Mouse (Mus musculus) left cerebral cortex, adult 2 months (tissue): ENCODE data around the gene Slc43a1. TPM values are rescaled to one million over a fixed set of nuclear protein-coding genes. Genes with fewer than 3 reads are reported as not detected.
"Not testable (repeated sequence)": the region's sequence is repeated elsewhere in the genome, so short reads cannot be mapped to it uniquely, and the experiment has no call there.

Experiments
- DNase-seq, 2 experiments: peaks; one replicate each; pipeline ENCODE4 v3.0.0; 2021 to 2022; ENCODE audit warnings: low spot score in 2 of 2, mixed read lengths in 1 of 2; ENCODE audit errors: extremely low spot score in 1 of 2
- H3K27ac ChIP-seq: fragments of 200-600 bp; 2 replicates; pipeline ENCODE4 v1.8.1; 2022
- H3K4me3 ChIP-seq: fragments of 200-600 bp; 2 replicates; pipeline ENCODE4 v1.8.1; 2022
- CTCF ChIP-seq: fragments of 200-600 bp; IDR thresholded peaks from 2 replicates; pipeline ENCODE4 v1.8.1; 2022; ENCODE audit warnings: antibody characterized with exemption, mild to moderate bottlenecking, moderate library complexity
- intact Hi-C: fragments of 180-260 bp; cut with DNase I; formaldehyde crosslinking; loops from one replicate; pipeline ENCODE4 v1.15.1; 2025
- total RNA-seq, 2 experiments: library from RNA; stranded (reverse); gene quantifications; 2 replicates each; pipeline ENCODE4 v1.2.3; 2021

The Slc43a1 gene
- total RNA-seq, 2 experiments from 2014 or later: 0.27 to 0.30 TPM

DNA sequence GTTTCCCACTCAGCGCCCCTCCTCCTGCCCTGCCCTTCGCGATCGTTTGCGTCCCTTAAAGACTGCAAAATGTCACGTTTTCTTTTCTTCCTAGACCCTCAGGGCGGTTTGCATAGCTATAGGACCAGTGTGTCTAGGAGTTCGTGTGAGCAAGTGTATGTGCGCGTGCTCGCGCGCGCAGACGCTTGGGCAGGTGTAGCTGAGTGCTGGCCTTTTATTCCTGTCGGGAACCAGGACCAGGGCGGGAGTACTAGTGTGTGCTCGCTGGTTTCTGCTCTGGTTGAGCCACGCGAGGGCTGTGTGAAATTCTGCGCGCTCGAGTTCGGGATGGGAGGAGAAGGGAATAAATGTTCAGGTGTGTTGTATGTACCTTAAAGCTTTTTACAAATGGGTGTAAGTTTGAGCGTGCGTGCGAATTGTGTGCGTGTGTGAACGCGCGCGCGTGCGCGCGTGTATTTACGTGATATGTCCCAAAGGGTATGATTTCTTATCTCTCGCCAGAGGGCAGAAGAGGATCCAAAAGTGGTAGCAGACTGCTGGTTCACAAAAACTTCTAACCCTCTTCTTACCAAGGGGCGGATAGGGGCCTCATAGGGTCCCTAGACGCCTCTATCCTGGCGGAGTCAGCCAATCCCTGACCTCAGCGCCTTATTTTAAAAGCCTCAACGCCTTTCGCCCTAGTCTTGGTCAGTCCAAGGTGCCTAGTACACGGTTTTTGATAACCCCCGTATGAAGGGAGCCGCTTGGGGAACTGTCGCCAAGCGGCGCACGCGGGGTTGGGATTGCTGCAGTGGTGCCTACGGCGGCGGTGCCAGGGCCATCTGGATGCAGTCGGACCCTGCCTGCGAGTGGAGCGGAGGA is 49.0 kb downstream of the Slc43a1 start:
- Histone ChIP-seq H3K27ac (peak overlapping the region; percentile 50; the same call in 1 of the 2 replicates), H3K4me3 (peak overlapping the region; percentile 46)
- TF ChIP-seq CTCF: peak; percentile 35
- DNase-seq: peak in 1 of 2 experiments; percentile 54
- intact Hi-C loops: loop anchor here (10.0 kb wide), 1 partner anchor 333 kb away; no protein-coding TSS in a partner anchor

- peak; percentile 79 to 83 for DNase-seq
- 0 out of 2 replicates have a peak overlapping the region, but pooled peaks have one; percentile 34 for H3K27ac ChIP-seq
- intact Hi-C loops: loop anchor here (1.0 to 10.0 kb wide), 2 partner anchors 22 to 334 kb away; no protein-coding TSS in a partner anchor
These were observed 50.1 kb downstream of the Slc43a1 start for GRCm38 (mm10) chr2:84888657-84889315.

GRCm38 (mm10) chr2:84889316-84890044 is 50.8 kb downstream of the Slc43a1 start:
- peak in 1 of 2 experiments; percentile 50 for DNase-seq
- intact Hi-C loops: loop anchor here (1.0 to 10.0 kb wide), 5 partner anchors 23 to 335 kb away; no protein-coding TSS in a partner anchor
- Histone ChIP-seq H3K27ac (no peak overlapping the region), H3K4me3 (no peak overlapping the region)
- no peak for TF ChIP-seq CTCF

More at GRCm38 (mm10) chr2:84888657-84889315, 50.1 kb downstream of the Slc43a1 start:
- peak; percentile 66 for TF ChIP-seq CTCF
- peak overlapping the region; percentile 3; the same call in 1 of the 2 replicates for H3K4me3 ChIP-seq

DNA sequence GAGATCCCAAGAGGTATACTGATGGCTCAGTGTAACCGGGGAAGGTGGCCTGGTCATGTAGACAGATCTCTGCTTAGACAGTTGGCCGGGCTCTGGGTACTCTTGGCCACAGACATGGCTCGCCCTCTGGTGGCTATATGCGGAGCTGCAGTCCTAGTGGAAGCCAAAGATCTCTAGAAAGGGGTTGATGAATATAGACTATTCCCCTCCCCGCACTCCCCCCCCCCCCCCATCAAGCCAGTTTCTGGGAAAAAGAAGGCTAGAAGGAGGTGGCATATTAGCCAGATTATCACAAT is 51.3 kb downstream of the Slc43a1 start:
- intact Hi-C loops: loop anchor here (1.0 to 5.0 kb wide), 3 partner anchors 59 to 121 kb away; no protein-coding TSS in a partner anchor
- no peak overlapping the region for H3K27ac ChIP-seq

DNA sequence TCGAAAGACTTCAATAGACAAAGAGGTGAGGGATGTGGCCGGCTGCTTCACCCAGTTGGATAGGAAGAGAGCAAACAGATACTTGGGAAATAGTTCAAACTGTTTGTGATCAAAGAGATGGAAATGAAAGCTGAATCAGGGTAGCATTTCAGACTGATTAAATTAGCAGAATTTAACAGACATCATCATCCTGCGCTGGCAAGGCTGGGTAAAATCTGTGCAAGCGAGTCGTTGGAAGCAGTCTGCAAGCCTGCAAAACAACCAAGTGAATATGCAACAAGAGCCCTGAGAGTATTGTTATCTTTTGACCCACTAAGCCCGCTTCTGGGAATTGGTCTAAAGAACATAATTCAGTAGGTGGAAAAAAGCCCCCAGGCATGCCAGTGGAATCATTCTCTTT is 54.7 kb downstream of the Slc43a1 start:
- DNase-seq: no peak
- TF ChIP-seq CTCF: no peak
- intact Hi-C loops: loop anchor here (5.0 kb wide), 1 partner anchor 59 kb away; no protein-coding TSS in a partner anchor
- no peak overlapping the region for H3K4me3 ChIP-seq
- H3K27ac ChIP-seq: no peak overlapping the region

More for the DNA sequence above, 51.3 kb downstream of the Slc43a1 start:
- no peak overlapping the region for H3K4me3 ChIP-seq
- peak; percentile 81 for TF ChIP-seq CTCF
- peak; percentile 70 to 79 for DNase-seq

DNA sequence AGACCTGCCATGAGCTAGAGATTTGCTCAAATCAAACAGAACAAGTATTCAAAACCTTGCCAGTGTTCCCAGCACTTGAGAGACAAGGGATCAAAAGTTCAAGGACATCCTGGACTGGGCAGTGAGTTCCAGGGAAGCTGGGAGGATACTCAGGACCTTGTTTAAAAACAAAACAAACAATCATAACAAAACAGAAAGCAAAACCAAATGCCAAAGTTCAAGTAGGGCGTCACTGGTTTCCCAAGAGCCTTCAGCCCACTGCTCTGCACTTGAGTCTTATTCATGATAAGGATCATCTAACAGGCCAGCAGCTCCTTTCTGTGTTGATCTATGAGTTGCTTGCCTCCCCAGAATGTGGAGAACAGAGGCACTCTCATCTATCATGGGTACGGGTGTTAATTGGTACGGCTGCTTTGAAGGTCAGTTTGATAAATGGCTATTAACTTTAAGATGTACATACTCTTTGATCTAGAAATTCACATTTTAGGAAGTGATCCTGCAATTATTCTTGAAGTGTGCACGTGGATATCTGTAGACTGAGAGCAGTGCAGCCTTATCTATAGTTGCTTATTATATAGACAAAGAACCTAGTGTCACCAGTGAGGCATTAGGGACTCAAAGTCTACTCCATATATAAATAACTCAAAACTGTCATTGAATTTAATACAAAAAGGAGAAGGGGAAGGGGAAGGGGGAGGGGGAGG is 57.0 kb downstream of the Slc43a1 start:
- Histone ChIP-seq H3K4me3 (no peak overlapping the region), H3K27ac (no peak overlapping the region)
- no peak for DNase-seq
- TF ChIP-seq CTCF: no peak
- intact Hi-C loops: no loop called here

GRCm38 (mm10) chr2:84896686-84897085 is 58.0 kb downstream of the Slc43a1 start:
- H3K27ac ChIP-seq, intact Hi-C loops, DNase-seq, H3K4me3 ChIP-seq: not testable (repeated sequence)

- no peak for DNase-seq
- H3K4me3 ChIP-seq: no peak overlapping the region
- intact Hi-C loops: no loop called here
- TF ChIP-seq CTCF: no peak
- no peak overlapping the region for H3K27ac ChIP-seq
These were observed 74.1 kb downstream of the Slc43a1 start for GRCm38 (mm10) chr2:84912722-84913121.

Other genes with a start within 250 kb of the Slc43a1 start
- 10 to 100 TPM; 65.1 to 70.2 TPM for gene Ctnnd1, start 188.1 kb upstream of the Slc43a1 start, total RNA-seq
- gene Btbd18, start 179.8 kb upstream of the Slc43a1 start, total RNA-seq: not detected
- 10 to 100 TPM; 27.4 to 33.3 TPM for gene Selenoh, start 168.1 kb upstream of the Slc43a1 start, total RNA-seq
- 1 to 10 TPM; 7.6 to 9.6 TPM for gene Gm28635, start 160.8 kb upstream of the Slc43a1 start, total RNA-seq
- 10 to 100 TPM; 30.7 to 30.9 TPM for gene Med19, start 160.4 kb upstream of the Slc43a1 start, total RNA-seq
- 100 to 1,000 TPM; 224 to 239 TPM for gene Tmx2, start 159.7 kb upstream of the Slc43a1 start, total RNA-seq
- gene Zdhhc5, start 123.7 kb upstream of the Slc43a1 start, total RNA-seq: 10 to 100 TPM; 48.8 to 49.9 TPM
- 10 to 100 TPM in 1 of 2 experiments, 1 to 10 TPM in 1; 8.8 to 10.2 TPM for gene Clp1, start 111.5 kb upstream of the Slc43a1 start, total RNA-seq
- 100 to 1,000 TPM; 101 to 102 TPM for gene Ypel4, start 104.8 kb upstream of the Slc43a1 start, total RNA-seq
- gene Gm19426, start 95.2 kb upstream of the Slc43a1 start, total RNA-seq: 1 to 10 TPM; 2.0 to 2.4 TPM
- gene Serping1, start 63.4 kb upstream of the Slc43a1 start, total RNA-seq: 1 to 10 TPM; 5.3 to 8.4 TPM
- 1 to 10 TPM; 6.4 to 6.7 TPM for gene Ube2l6, start 40.0 kb upstream of the Slc43a1 start, total RNA-seq
- not detected for gene Smtnl1, start 16.2 kb upstream of the Slc43a1 start, total RNA-seq
- gene Timm10, start 11.9 kb upstream of the Slc43a1 start, total RNA-seq: 10 to 100 TPM; 49.1 to 51.3 TPM
- 100 to 1,000 TPM in 1 of 2 experiments, 10 to 100 TPM in 1; 99.5 to 113 TPM for gene Rtn4rl2, start 47.9 kb downstream of the Slc43a1 start, total RNA-seq
- under 1 TPM in 1 of 2 experiments, not detected in 1; 0.14 TPM for gene Slc43a3, start 97.7 kb downstream of the Slc43a1 start, total RNA-seq
- gene Prg2, start 141.6 kb downstream of the Slc43a1 start, total RNA-seq: not detected
- gene Prg3, start 149.4 kb downstream of the Slc43a1 start, total RNA-seq: not detected
- gene Ssrp1, start 198.4 kb downstream of the Slc43a1 start, total RNA-seq: 100 to 1,000 TPM; 106 to 111 TPM
- gene P2rx3, start 198.6 kb downstream of the Slc43a1 start, total RNA-seq: 1 to 10 TPM; 2.0 to 2.6 TPM
- gene Tnks1bp1, start 209.2 kb downstream of the Slc43a1 start, total RNA-seq: 100 to 1,000 TPM; 130 to 148 TPM